Mouse (Mus musculus) urinary bladder, postnatal 14 days (tissue): ENCODE results near the gene Asb3.
"Not testable (repeated sequence)": the region's sequence is repeated elsewhere in the genome, so short reads cannot be mapped to it uniquely, and the experiment has no call there.

Experiments
- DNase-seq: peaks from one replicate; pipeline ENCODE4 v3.0.0; 2021; ENCODE audit warnings: low spot score

Asb3 gene

GRCm38 (mm10) chr11:31001169-31001908 lies 116.1 kb downstream of the Asb3 start:
- DNase-seq, result no peak

GRCm38 (mm10) chr11:31009668-31010067 lies 124.5 kb downstream of the Asb3 start:
- not testable (repeated sequence) for DNase-seq

GRCm38 (mm10) chr11:31017466-31017865 lies 132.2 kb downstream of the Asb3 start:
- not testable (repeated sequence) for DNase-seq

- no peak for DNase-seq
Measured at GRCm38 (mm10) chr11:31034958-31035357, 149.7 kb downstream of the Asb3 start.

GRCm38 (mm10) chr11:31089973-31090372 lies 204.8 kb downstream of the Asb3 start:
- DNase-seq, result no peak

- DNase-seq, result no peak
Measured at GRCm38 (mm10) chr11:31090478-31090978, 205.3 kb downstream of the Asb3 start.

- not testable (repeated sequence) for DNase-seq
Measured at GRCm38 (mm10) chr11:31099519-31099918, 214.3 kb downstream of the Asb3 start.

GRCm38 (mm10) chr11:31102188-31102587 lies 217.0 kb downstream of the Asb3 start:
- no peak for DNase-seq

GRCm38 (mm10) chr11:31105364-31105763 lies 220.1 kb downstream of the Asb3 start:
- no peak for DNase-seq

- DNase-seq, result not testable (repeated sequence)
Measured at GRCm38 (mm10) chr11:31126964-31127363, 241.7 kb downstream of the Asb3 start.

- not testable (repeated sequence) for DNase-seq
Measured at GRCm38 (mm10) chr11:31133726-31134125, 248.5 kb downstream of the Asb3 start.

- not testable (repeated sequence) for DNase-seq
Measured at GRCm38 (mm10) chr11:31134824-31135223, 249.6 kb downstream of the Asb3 start.

- not testable (repeated sequence) for DNase-seq
Measured at GRCm38 (mm10) chr11:31138394-31138793, 253.2 kb downstream of the Asb3 start.
